Mouse (Mus musculus): ENCODE results near the gene Tom1l2. TPM values are rescaled to one million over a fixed set of nuclear protein-coding genes. Genes with fewer than 3 reads are reported as not detected.

The Tom1l2 gene
- polyA plus RNA-seq, 1 experiment, result 95.2 TPM

DNA sequence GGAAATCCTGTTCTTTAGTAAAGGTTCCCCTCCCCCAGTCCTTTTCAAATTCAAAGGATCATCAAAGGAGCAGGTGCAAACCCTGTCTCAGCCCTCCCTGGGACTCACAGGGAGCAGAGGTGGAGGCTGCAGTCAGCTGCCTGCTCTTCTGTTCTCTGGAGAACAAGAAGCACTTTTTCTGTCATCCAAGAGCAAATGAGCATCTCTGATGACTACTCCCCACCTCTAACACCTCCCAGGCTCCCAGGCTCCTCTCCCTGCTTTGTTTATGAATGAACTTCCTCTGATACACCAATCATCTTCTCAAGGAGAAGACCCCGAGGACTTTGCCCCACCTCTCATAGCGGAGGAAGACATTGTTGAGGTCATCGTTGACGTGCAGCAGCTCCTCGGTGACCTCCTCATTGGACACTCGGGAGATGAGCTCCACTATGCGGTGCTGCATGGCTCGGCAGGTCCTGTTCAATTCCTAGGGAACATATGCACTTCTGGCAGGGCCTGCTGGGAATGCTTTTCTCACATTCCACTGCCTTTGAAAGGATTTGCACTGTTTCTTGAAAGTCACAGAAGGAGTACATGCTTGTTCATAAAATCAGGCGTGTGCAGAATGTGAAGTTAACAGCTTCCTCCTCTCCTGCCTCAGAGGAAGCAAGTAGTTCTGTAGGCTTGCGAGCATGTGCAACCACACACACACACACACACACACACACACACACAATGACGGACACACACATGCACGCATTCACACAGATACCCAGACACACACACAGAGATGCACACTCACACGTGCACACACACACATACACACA lies 103.9 kb downstream of the Tom1l2 start:
- H3K4me3 ChIP-seq (ENCODE audit: insufficient read depth, low read depth, low read length), result no peak overlapping the region
- WGBS, result 64% methylated on average over 13 of the region's 13 CpGs
- TF ChIP-seq CTCF (conservative IDR thresholded peaks at IDR 0.05; ENCODE audit: insufficient read depth, insufficient read length, low read depth, low read length) (no peak), POLR2A (IDR thresholded peaks at IDR 0.05; ENCODE audit: low read depth, low read length) (no peak)

DNA sequence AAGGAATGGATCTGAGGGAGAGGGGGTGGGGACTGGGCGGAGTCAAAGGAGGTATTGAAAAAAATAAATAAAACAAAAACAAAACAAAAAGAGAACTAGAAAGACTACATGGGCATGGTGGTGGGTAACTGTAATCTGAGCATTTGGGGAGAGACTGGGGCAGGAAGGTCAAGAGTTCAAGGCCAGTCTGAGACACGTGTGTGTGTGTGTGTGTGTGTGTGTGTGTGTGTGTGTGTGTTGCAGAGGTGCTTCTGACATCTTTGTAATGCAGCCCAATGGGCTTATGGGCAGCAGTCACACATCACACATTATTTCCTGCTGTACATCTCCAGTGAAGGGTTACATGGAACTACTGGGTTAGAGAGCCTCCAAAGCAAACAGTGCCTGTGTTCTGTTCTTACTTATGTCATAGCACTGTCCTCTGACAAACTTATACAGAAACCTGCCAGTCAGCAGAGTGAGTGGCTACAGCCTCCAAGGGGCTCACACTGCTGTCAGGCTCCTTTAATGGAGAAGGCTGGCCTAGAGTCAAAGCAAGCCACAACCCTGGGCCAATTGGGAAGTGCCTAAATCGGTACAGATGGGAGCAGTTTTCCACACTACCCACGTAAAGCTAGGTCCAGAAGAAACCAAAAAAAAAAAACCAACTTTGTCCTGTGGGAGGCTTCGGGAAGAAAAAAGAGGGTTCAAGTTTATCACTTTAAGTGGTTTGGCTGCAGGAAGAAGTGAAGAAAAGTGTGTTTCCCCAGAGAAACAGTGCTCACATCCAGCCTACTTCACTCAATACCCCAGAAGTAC lies 104.8 kb downstream of the Tom1l2 start:
- 59% methylated on average over 5 of the region's 5 CpGs for WGBS
- H3K27me3 ChIP-seq (replicated peaks; ENCODE audit: control insufficient read depth, insufficient read depth, low read length), result no peaks in the 10 kb centered on the region
- no peak for TF ChIP-seq CTCF (conservative IDR thresholded peaks at IDR 0.05; ENCODE audit: insufficient read depth, insufficient read length, low read depth, low read length)
- no peak for TF ChIP-seq POLR2A (IDR thresholded peaks at IDR 0.05; ENCODE audit: low read depth, low read length)
- no peak overlapping the region for H3K27ac ChIP-seq (ENCODE audit: insufficient read depth, low read depth, low read length)
- no peak overlapping the region for H3K4me3 ChIP-seq (ENCODE audit: insufficient read depth, low read depth, low read length)
- no peaks in the 10 kb centered on the region; the same call in 1 of the 2 replicates for H3K36me3 ChIP-seq (ENCODE audit: control insufficient read depth, insufficient read depth, low read length)
- DNase-seq, result no peak
- no peaks in the 10 kb centered on the region for H3K4me1 ChIP-seq (ENCODE audit: control insufficient read depth, insufficient read depth, low read length)

More for the DNA sequence above, 103.9 kb downstream of the Tom1l2 start:
- no peaks in the 10 kb centered on the region; the same call in 1 of the 2 replicates for H3K36me3 ChIP-seq (ENCODE audit: control insufficient read depth, insufficient read depth, low read length)
- no peaks in the 10 kb centered on the region for H3K4me1 ChIP-seq (ENCODE audit: control insufficient read depth, insufficient read depth, low read length)
- DNase-seq, result no peak
- H3K27me3 ChIP-seq (replicated peaks; ENCODE audit: control insufficient read depth, insufficient read depth, low read length), result no peaks in the 10 kb centered on the region
- no peak overlapping the region for H3K27ac ChIP-seq (ENCODE audit: insufficient read depth, low read depth, low read length)

DNA sequence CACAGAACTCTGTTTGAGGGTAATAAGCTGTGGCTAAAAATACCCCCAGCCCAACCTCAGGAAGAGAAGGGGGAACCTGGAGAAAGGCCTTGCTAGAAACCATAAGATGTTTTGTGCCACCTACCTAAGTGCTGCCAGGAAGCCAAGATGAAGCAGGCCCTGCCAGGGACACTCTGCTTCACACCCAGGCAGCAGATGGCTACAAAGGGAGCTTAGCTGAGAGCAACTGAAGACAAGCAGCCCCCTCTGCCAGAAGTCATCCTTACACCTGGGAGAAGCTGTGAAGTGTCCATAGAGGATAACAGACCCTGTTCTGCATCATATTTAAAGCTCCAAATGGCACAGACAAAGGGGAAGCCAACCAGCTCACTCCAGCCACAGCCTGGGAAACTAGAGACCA lies 106.6 kb downstream of the Tom1l2 start:
- no peaks in the 10 kb centered on the region for H3K27me3 ChIP-seq (replicated peaks; ENCODE audit: control insufficient read depth, insufficient read depth, low read length)
- no peak overlapping the region for H3K4me3 ChIP-seq (ENCODE audit: insufficient read depth, low read depth, low read length)
- DNase-seq, result no peak
- H3K4me1 ChIP-seq (ENCODE audit: control insufficient read depth, insufficient read depth, low read length), result no peaks in the 10 kb centered on the region
- H3K36me3 ChIP-seq (ENCODE audit: control insufficient read depth, insufficient read depth, low read length), result no peaks in the 10 kb centered on the region; the same call in 1 of the 2 replicates
- TF ChIP-seq CTCF (conservative IDR thresholded peaks at IDR 0.05; ENCODE audit: insufficient read depth, insufficient read length, low read depth, low read length), result no peak
- TF ChIP-seq POLR2A (IDR thresholded peaks at IDR 0.05; ENCODE audit: low read depth, low read length), result no peak
- no peak overlapping the region for H3K27ac ChIP-seq (ENCODE audit: insufficient read depth, low read depth, low read length)

DNA sequence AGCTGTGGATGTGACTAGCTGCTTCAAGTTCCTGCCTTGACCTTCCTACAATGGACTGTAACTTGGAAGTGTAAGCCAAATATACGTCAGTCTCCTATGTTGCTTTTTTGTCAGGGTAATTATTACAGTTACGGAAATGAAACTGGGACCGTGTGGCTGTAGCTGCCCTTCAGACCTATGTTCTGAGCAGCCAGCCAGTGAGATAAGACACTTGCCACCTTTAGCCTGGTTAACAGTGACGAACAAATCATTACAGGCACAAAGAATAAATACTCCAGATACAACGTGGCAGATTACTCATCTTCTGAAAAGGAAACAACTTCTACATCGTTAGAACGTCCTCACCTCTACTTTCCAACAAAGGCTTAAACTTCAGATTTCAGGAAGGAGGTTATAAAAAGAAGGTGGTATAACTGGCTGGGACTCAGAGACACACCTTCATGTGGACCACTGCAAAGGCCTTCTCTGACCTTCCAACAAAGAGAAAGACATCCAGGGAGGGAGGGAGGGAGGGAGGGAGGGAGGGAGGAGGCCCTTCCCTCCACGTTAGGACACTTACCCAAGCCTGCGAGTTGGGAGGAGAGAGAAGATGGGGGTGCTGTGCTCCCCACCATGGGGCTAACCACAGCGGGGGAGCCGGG lies 108.1 kb downstream of the Tom1l2 start:
- no peak for DNase-seq
- no peak overlapping the region for H3K27ac ChIP-seq (ENCODE audit: insufficient read depth, low read depth, low read length)
- 72% methylated on average over 11 of the region's 11 CpGs for WGBS

DNA sequence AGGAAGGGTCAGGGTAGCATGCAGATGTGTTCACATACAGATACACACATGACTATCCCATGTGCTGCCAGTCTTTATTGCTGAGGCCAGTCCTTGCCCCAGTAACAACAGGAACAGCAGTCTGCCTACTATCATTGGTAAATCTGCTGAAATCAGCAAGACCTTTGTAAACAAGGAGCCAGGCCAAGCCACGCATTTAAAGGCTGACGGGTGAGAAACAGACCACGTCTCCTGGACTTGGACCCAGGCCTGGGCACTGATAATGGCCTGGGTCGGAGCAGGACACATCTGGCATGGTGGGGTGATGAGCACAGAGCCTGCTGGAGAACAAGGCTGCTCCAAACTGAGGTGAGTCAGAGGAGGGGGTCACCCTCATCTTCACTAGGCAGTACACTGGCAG lies 112.2 kb downstream of the Tom1l2 start:
- Histone ChIP-seq H3K36me3 (ENCODE audit: control insufficient read depth, insufficient read depth, low read length) (no peaks in the 10 kb centered on the region; the same call in none of the 2 replicates), H3K27me3 (replicated peaks; ENCODE audit: control insufficient read depth, insufficient read depth, low read length) (no peaks in the 10 kb centered on the region), H3K4me1 (ENCODE audit: control insufficient read depth, insufficient read depth, low read length) (no peaks in the 10 kb centered on the region), H3K4me3 (ENCODE audit: insufficient read depth, low read depth, low read length) (no peak overlapping the region), H3K27ac (ENCODE audit: insufficient read depth, low read depth, low read length) (no peak overlapping the region)
- TF ChIP-seq POLR2A (IDR thresholded peaks at IDR 0.05; ENCODE audit: low read depth, low read length), result no peak
- TF ChIP-seq CTCF (conservative IDR thresholded peaks at IDR 0.05; ENCODE audit: insufficient read depth, insufficient read length, low read depth, low read length), result no peak
- no peak for DNase-seq
- 65% methylated on average over 4 of the region's 4 CpGs for WGBS

More for the DNA sequence above, 108.1 kb downstream of the Tom1l2 start:
- no peak for TF ChIP-seq CTCF (conservative IDR thresholded peaks at IDR 0.05; ENCODE audit: insufficient read depth, insufficient read length, low read depth, low read length)
- TF ChIP-seq POLR2A (IDR thresholded peaks at IDR 0.05; ENCODE audit: low read depth, low read length), result no peak
- H3K27me3 ChIP-seq (replicated peaks; ENCODE audit: control insufficient read depth, insufficient read depth, low read length), result no peaks in the 10 kb centered on the region
- no peak overlapping the region for H3K4me3 ChIP-seq (ENCODE audit: insufficient read depth, low read depth, low read length)
- H3K4me1 ChIP-seq (ENCODE audit: control insufficient read depth, insufficient read depth, low read length), result no peaks in the 10 kb centered on the region
- no peaks in the 10 kb centered on the region; the same call in none of the 2 replicates for H3K36me3 ChIP-seq (ENCODE audit: control insufficient read depth, insufficient read depth, low read length)

DNA sequence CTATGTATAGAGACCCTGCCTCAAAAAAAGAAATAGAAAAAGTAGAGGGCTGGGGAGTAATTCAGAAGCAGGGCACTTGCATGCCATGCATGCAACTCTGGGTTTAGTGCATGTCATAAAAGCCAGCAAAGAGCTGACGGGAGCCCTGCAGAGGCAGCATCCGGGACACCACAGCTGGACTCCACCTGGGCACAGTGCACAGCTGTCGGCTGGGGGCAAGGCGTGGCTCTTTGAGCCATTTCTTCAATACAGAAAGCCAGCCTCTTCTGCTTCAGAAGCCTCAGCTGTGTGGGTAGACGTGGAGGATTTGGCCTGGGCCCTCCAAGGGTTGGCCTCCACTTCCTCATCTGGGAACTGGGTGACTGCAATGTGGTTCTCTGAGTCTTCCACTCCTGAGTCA lies 117.4 kb downstream of the Tom1l2 start:
- WGBS, result 89% methylated on average over 5 of the region's 5 CpGs
- H3K36me3 ChIP-seq (ENCODE audit: control insufficient read depth, insufficient read depth, low read length), result no peaks in the 10 kb centered on the region; the same call in 1 of the 2 replicates
- TF ChIP-seq CTCF (conservative IDR thresholded peaks at IDR 0.05; ENCODE audit: insufficient read depth, insufficient read length, low read depth, low read length) (no peak), POLR2A (IDR thresholded peaks at IDR 0.05; ENCODE audit: low read depth, low read length) (no peak)
- H3K27ac ChIP-seq (ENCODE audit: insufficient read depth, low read depth, low read length), result no peak overlapping the region
- H3K4me1 ChIP-seq (ENCODE audit: control insufficient read depth, insufficient read depth, low read length), result no peaks in the 10 kb centered on the region
- no peak for DNase-seq
- H3K27me3 ChIP-seq (replicated peaks; ENCODE audit: control insufficient read depth, insufficient read depth, low read length), result no peaks in the 10 kb centered on the region
- no peak overlapping the region for H3K4me3 ChIP-seq (ENCODE audit: insufficient read depth, low read depth, low read length)
